Mouse (Mus musculus): ENCODE results near the gene Hist1h3g.
"Not testable (repeated sequence)": the region's sequence is repeated elsewhere in the genome, so short reads cannot be mapped to it uniquely, and the experiment has no call there.

- TF ChIP-seq CTCF, EP300 (IDR thresholded peaks at IDR 0.05; ENCODE audit: low read depth): not testable (repeated sequence)
Measured at GRCm38 (mm10) chr13:23542999-23543607, 7.9 kb downstream of the Hist1h3g start, which contains the start of gene Hist1h2bh.
